Mouse (Mus musculus): ENCODE data around the gene Gm11938.

DNA sequence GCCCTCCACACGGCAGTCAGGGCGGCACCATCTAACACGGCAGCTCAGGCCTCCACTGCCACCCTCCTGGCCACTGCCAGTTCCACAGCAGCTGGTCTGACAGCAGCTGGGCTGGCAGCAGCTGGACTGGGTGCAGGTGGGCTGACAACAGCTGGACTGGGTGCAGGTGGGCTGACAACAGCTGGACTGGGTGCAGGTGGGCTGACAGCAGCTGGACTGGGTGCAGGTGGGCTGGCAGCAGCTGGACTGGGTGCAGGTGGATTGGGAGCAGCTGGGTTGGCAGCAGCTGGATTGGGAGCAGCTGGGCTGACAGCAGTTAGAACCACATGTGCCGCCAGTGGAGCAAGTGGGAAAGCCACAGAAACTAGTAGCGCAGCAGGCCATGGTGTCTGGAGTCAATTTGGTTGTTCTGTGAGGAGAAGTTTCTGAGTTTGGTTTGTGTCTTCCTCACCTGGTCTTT lies 19.8 kb downstream of the Gm11938 start, which contains the start of gene Krtap1-4:
- no peak for TF ChIP-seq POLR2A (IDR thresholded peaks at IDR 0.05; ENCODE audit: borderline replicate concordance, extremely low read depth, insufficient read depth, insufficient read length, poor library complexity, severe bottlenecking)
- no peak for TF ChIP-seq CTCF (IDR thresholded peaks at IDR 0.05; ENCODE audit: borderline replicate concordance, extremely low read depth, insufficient read depth, insufficient read length)

Measured in brain, embryonic 14.5 days (tissue).